Mouse (Mus musculus): Measurements from ENCODE around the gene Sstr4. TPM values are rescaled to one million over a fixed set of nuclear protein-coding genes. Genes with fewer than 3 reads are reported as not detected.

The Sstr4 gene
- total RNA-seq (2023) = 0.41 TPM

DNA sequence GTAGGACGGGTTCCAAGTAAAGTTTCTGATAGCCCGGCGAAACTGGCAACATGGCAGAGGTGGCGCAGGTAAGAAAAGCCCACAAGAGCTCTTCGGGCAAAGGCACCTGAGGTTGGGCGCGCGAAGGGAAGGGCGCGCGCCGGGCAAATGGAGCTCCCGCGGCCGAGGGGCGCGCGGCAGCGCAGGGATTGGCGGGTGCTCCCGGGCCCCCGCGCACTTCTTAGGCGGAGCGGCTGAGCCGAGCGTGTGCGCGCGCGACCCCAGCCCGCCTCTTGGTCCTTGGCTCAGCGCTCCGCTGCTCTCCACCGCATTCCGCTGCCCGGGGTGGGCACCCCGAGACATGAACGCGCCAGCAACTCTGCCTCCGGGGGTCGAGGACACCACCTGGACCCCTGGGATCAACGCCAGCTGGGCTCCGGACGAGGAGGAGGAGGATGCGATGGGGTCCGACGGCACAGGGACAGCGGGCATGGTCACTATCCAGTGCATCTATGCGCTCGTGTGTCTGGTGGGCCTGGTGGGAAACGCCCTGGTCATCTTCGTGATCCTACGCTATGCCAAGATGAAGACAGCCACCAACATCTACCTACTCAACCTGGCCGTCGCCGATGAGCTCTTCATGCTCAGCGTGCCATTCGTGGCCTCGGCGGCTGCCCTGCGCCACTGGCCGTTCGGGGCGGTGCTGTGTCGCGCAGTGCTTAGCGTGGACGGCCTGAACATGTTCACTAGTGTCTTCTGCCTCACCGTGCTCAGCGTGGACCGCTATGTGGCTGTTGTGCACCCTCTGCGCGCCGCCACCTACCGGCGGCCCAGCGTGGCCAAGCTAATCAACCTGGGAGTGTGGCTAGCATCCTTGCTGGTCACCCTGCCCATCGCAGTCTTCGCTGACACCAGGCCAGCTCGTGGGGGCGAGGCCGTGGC is at the start of gene Sstr4:
TSS of gene Sstr4 (plus strand) at position 214 of the 921 bp plus-strand sequence.

DNA sequence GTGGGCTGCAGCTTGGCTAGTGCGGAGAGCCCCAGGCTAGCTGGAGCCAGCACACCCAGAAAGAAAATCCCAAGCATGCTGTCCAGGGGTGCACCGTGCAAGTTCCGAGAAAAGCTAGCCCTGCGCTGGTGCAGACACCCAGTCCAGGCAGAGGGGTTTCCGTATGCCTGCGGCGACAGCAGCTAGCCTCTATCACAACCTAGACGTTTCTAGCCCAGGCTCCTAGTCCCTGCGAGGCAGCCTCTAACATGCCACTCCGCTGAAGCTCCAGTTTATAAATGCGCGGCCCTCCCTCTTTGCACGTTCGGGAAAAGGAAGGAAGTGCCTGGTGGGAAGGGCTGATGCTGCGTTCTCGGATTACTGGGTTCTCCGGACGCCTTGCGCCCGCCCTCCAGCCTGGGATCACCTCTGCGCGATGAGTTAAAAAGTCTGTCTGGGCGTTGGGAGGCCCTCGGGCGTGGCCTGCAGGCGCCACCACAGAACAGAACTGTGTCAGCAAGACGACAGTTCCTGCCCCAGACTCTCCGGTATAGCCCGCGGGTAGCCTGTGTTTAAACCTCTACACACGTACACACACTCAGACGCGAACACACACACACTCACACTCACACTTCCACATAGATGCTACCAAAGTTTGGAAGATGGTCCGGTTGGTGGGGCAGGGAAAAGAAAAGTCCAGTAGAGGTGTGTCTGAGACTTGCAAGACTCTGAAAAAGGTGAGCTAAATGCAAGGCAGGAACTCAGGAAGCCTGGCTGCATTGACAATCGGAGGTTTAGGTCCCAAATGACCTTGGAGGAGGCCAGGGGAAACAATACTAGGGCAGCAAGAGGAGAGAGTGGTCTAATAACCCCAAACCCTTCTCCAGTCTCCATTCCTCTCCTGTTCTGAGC is 13.0 kb downstream of the Sstr4 start, which contains the start of gene Thbd:
TSS of gene Thbd (minus strand) at position 319 of the 891 bp plus-strand sequence.

DNA sequence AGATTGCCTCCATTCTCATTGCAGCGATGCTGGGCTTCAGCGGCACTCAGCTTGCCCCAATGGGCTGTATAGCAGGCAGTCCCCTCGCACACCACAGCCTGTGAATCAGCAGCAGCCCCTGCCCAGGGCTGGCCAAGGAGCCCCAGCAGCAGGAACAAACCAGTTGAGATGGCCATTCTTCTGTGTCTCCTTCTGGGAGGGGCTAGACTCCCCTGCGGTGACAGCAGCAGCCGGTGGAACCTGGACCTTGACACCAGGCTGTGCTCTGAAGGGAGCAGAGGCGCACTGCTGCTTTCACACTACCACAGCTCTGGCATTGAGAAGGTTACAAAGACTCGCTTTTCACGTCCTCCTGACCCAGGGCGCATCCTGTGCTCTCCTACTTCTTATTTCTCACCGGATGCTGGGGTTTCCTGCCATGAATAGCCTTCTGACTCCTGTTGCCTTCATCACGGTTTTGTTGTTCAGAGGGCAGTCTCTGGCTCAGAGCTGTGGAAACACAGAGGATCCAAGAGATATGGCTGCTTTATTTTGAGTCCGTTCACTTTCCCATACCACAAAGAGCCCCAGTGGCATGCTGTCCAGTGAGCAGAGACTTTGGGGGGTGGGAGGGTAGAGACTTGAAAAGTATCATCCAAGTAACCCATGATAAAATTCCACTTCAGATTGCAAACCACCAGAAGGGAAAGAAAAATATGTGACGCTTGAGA is 48.3 kb downstream of the Sstr4 start, which contains the start of gene Cd93:
TSS of gene Cd93 (minus strand) at position 315 of the 710 bp plus-strand sequence.

Other genes starting within 250 kb of the Sstr4 start
- 2.0 TPM for gene Thbd, start 12.8 kb downstream of the Sstr4 start, total RNA-seq (2023)
- gene Cd93, start 48.2 kb downstream of the Sstr4 start, total RNA-seq (2023) = 1.5 TPM

All from CD4-positive naive resting alpha-beta T cell, adult 57 days (primary cell).